Comparison of ENCODE assay signal across 13 mouse cellular contexts in the genomic region with DNA sequence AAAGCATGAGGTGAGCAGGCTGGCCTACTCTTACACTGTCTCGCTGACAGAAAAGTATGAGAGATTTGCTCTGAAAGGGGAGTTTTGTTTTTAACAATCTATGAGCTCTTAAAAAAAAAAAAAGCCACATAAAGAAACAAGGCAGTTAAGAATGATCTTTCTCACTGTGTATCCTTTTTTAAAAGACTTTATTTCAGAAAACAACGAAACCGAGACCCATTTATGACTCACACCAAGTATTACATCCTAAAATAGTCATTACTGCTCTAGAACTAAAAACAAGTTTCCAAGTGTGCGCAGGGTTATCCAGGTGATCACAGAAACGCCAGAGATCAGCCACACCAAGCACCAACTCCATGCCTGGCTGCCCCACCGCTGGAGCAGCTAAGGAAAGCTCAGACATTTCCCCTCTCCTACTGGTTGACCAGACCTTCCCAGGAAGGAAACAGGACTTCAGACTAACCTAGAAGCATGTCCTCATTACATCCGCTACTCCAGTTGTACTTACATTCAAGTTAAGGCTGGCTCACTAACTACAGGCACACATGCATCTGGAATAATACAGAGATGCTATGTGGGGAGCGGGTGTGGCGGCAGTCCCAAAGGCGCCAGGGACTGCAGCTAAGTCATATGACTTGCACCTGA.
"Had no signal": no experiment of that assay in that cellular context is flagged by ENCODE, and none has a peak within 500 bp of the region (broad histone marks: within the 10 kb centered on the region; RNA-seq: fewer than 3 reads in every experiment).

No protein-coding gene starts in this region.

- H3K4me3 ChIP-seq: limb, embryonic 15.5 days; liver, embryonic 12.5 days; midbrain, embryonic 13.5 days; myocyte; neural tube, embryonic 12.5 days; stomach, embryonic 15.5 days had no signal

- H3K36me3 ChIP-seq: limb, embryonic 15.5 days; midbrain, embryonic 13.5 days; neural tube, embryonic 12.5 days; stomach, embryonic 15.5 days had no signal

- H3K4me2 ChIP-seq: limb, embryonic 15.5 days; liver, embryonic 12.5 days; lung, embryonic 14.5 days; midbrain, embryonic 13.5 days; neural tube, embryonic 12.5 days; stomach, embryonic 15.5 days had no signal

- ATAC-seq: liver, embryonic 12.5 days; midbrain, embryonic 13.5 days had no signal

- H3K9ac ChIP-seq: limb, embryonic 15.5 days; liver, embryonic 12.5 days; lung, embryonic 14.5 days; midbrain, embryonic 13.5 days; neural tube, embryonic 12.5 days; stomach, embryonic 15.5 days had no signal

- H3K4me1 ChIP-seq: limb, embryonic 15.5 days; midbrain, embryonic 13.5 days; neural tube, embryonic 12.5 days; stomach, embryonic 15.5 days had no signal

- DNase-seq: kidney, postnatal 25 days; layer of hippocampus, postnatal 36 days; lung, embryonic 14.5 days; lung, postnatal 10 days; lung, postnatal 4 days; thymus, adult 2 months; thymus, postnatal 25 days had no signal

- H3K27me3 ChIP-seq: limb, embryonic 15.5 days; liver, embryonic 12.5 days; midbrain, embryonic 13.5 days; neural tube, embryonic 12.5 days; stomach, embryonic 15.5 days had no signal

- H3K27ac ChIP-seq: limb, embryonic 15.5 days; liver, embryonic 12.5 days; midbrain, embryonic 13.5 days; neural tube, embryonic 12.5 days; stomach, embryonic 15.5 days had no signal

- H3K9me3 ChIP-seq: limb, embryonic 15.5 days; liver, embryonic 12.5 days; midbrain, embryonic 13.5 days; neural tube, embryonic 12.5 days; stomach, embryonic 15.5 days had no signal
